Mouse (Mus musculus) thymus, adult 2 months (tissue): Measurements from ENCODE around the gene Gm20388.

Experiments
- CTCF ChIP-seq: fragments of 200-500 bp; IDR thresholded peaks from 2 replicates; pipeline ENCODE4 v1.5.1; 2012; ENCODE audit warnings: mild to moderate bottlenecking, control low read depth, low read length, moderate library complexity, borderline replicate concordance; ENCODE audit not compliant: control insufficient read depth, poor library complexity, insufficient read depth; ENCODE audit errors: extremely low read depth
- POLR2A ChIP-seq: fragments of 200-500 bp; IDR thresholded peaks from 2 replicates; pipeline ENCODE4 v1.6.1; 2012; ENCODE audit warnings: mild to moderate bottlenecking, low read length, control low read depth, moderate library complexity; ENCODE audit not compliant: control insufficient read depth, poor library complexity, insufficient read depth; ENCODE audit errors: extremely low read depth

DNA sequence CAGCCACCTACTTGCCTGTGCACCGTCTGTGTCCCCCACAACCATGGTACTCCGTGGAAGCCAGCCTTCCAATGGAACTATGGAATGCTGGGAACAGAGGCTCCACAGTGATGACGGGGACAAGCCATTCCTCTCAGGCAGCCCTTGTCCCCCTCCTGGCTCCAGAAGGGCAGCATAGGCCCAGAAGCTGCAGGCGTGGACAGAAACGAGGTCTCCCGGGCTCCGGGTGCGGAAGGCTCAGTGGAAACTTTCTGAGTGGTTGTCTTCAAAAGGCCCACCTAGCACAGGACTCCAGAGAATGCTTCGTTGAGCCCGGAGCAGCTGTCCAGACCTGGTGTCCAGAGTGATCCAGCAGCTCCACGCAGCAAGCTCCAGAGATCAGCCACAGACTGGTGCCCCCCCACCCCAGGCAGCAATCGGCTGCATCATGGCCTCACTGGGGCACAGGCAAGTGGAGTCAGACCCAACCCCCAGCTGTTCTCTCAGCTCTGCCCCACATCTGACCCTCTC lies 1633.7 kb downstream of the Gm20388 start, which contains the start of gene 1700018B08Rik:
- no peak for TF ChIP-seq CTCF
- no peak for TF ChIP-seq POLR2A
